Mouse (Mus musculus) MEL (cell line): ENCODE data around the gene Mau2. TPM values are rescaled to one million over a fixed set of nuclear protein-coding genes. Genes with fewer than 3 reads are reported as not detected.

Experiments
- DNase-seq: peaks from one replicate; pipeline ENCODE4 v3.0.0; 2011; ENCODE audit warnings: low read depth, low spot score
- H3K27ac ChIP-seq: 2 replicates; pipeline ENCODE4 v1.5.1; 2012; ENCODE audit warnings: low read depth, mild to moderate bottlenecking, control low read depth, low read length, moderate library complexity; ENCODE audit not compliant: control insufficient read depth
- H3K27me3 ChIP-seq, 2 experiments: fragments of 150-350 bp in 1 of 2; sonication (generic) in 1 of 2; 2 replicates each; pipeline ENCODE4 v1.6.1; 2012; ENCODE audit warnings: low read length in 2 of 2, mild to moderate bottlenecking in 2 of 2, improper control_type of control experiment in 1 of 2, moderate library complexity in 1 of 2; ENCODE audit not compliant: insufficient read depth in 2 of 2, control insufficient read depth in 1 of 2
- H3K36me3 ChIP-seq, 2 experiments: 2 replicates each; pipeline ENCODE4 v1.6.1; 2012 to 2014; ENCODE audit warnings: low read length in 2 of 2, improper control_type of control experiment in 1 of 2, inconsistent platforms in 1 of 2, mild to moderate bottlenecking in 1 of 2; ENCODE audit not compliant: insufficient read depth in 2 of 2, control insufficient read depth in 1 of 2
- H3K4me1 ChIP-seq, 2 experiments: fragments of 150-350 bp in 1 of 2; sonication (generic) in 1 of 2; 2 replicates each; pipeline ENCODE4 v1.6.1; 2012; ENCODE audit warnings: low read length in 2 of 2, improper control_type of control experiment in 1 of 2, mild to moderate bottlenecking in 1 of 2; ENCODE audit not compliant: insufficient read depth in 2 of 2, control insufficient read depth in 1 of 2
- H3K4me3 ChIP-seq, 2 experiments: fragments of 150-350 bp in 1 of 2; sonication (generic) in 1 of 2; 2 replicates each; pipeline ENCODE4 v1.5.1; 2012; ENCODE audit warnings: low read depth in 2 of 2, low read length in 2 of 2, mild to moderate bottlenecking in 2 of 2, moderate library complexity in 2 of 2, control low read depth in 1 of 2, improper control_type of control experiment in 1 of 2; ENCODE audit not compliant: control insufficient read depth in 1 of 2, insufficient read depth in 1 of 2
- H3K79me2 ChIP-seq: 2 replicates; pipeline ENCODE4 v1.6.1; 2012; ENCODE audit warnings: mild to moderate bottlenecking, low read length, moderate library complexity; ENCODE audit not compliant: control insufficient read depth, poor library complexity, insufficient read depth
- H3K9ac ChIP-seq: 2 replicates; pipeline ENCODE4 v1.6.1; 2012; ENCODE audit warnings: low read depth, mild to moderate bottlenecking, control low read depth, low read length, moderate library complexity; ENCODE audit not compliant: control insufficient read depth, poor library complexity, severe bottlenecking
- H3K9me3 ChIP-seq: fragments of 150-350 bp; sonication (generic); replicated peaks from 2 replicates; pipeline ENCODE4 v1.6.1; 2012; ENCODE audit warnings: mild to moderate bottlenecking, low read length, improper control_type of control experiment, moderate library complexity; ENCODE audit not compliant: insufficient read depth
- BHLHE40 ChIP-seq: IDR thresholded peaks from 2 replicates; pipeline ENCODE4 v1.6.1; 2012; ENCODE audit warnings: low read depth, mild to moderate bottlenecking, inconsistent platforms, low read length, improper control_type of control experiment, borderline replicate concordance
- CTCF ChIP-seq, 3 experiments: IDR thresholded peaks in 2 of 3; conservative IDR thresholded peaks in 1 of 3; 2 replicates each; pipeline ENCODE4 v1.5.1; 2011 to 2012; ENCODE audit warnings: low read length in 3 of 3, low read depth in 2 of 3, mild to moderate bottlenecking in 2 of 3, improper control_type of control experiment in 1 of 3, inconsistent platforms in 1 of 3, mixed read lengths in 1 of 3, moderate library complexity in 1 of 3; ENCODE audit not compliant: control insufficient read depth in 1 of 3, insufficient read depth in 1 of 3, poor library complexity in 1 of 3, severe bottlenecking in 1 of 3
- EP300 ChIP-seq, 2 experiments: IDR thresholded peaks; 2 replicates each; pipeline ENCODE4 v1.6.1; 2011; ENCODE audit warnings: improper control_type of control experiment in 2 of 2, low read length in 2 of 2, low read depth in 1 of 2, mild to moderate bottlenecking in 1 of 2
- ETS1 ChIP-seq: IDR thresholded peaks from 2 replicates; pipeline ENCODE4 v1.6.1; 2012; ENCODE audit warnings: low read depth, mild to moderate bottlenecking, inconsistent platforms, low read length, improper control_type of control experiment, moderate library complexity
- GATA1 ChIP-seq: IDR thresholded peaks from 2 replicates; pipeline ENCODE4 v1.6.1; 2011; ENCODE audit warnings: low read depth, low read length, improper control_type of control experiment
- MYC ChIP-seq: IDR thresholded peaks from 2 replicates; pipeline ENCODE4 v1.6.1; 2011; ENCODE audit warnings: low read depth, mild to moderate bottlenecking, low read length, improper control_type of control experiment, moderate library complexity
- POLR2AphosphoS2 ChIP-seq: IDR thresholded peaks from 2 replicates; pipeline ENCODE4 v1.6.1; 2011; ENCODE audit warnings: low read length, improper control_type of control experiment
- POLR2AphosphoS5 ChIP-seq: IDR thresholded peaks from 2 replicates; pipeline ENCODE4 v1.6.1; 2012; ENCODE audit warnings: low read depth, borderline replicate concordance, mild to moderate bottlenecking, inconsistent platforms, low read length, moderate library complexity, mixed read lengths
- RAD21 ChIP-seq: IDR thresholded peaks from 2 replicates; pipeline ENCODE4 v1.6.1; 2011; ENCODE audit warnings: mild to moderate bottlenecking, low read depth, low read length, improper control_type of control experiment
- SIN3A ChIP-seq: IDR thresholded peaks from 2 replicates; pipeline ENCODE4 v1.6.1; 2012; ENCODE audit warnings: low read length, improper control_type of control experiment, inconsistent platforms
- TAL1 ChIP-seq: IDR thresholded peaks from 2 replicates; pipeline ENCODE4 v1.6.1; 2012; ENCODE audit warnings: mild to moderate bottlenecking, inconsistent platforms, low read length, moderate library complexity, mixed read lengths
- TCF12 ChIP-seq: IDR thresholded peaks from 2 replicates; pipeline ENCODE4 v1.6.1; 2014; ENCODE audit warnings: low read depth, mild to moderate bottlenecking, inconsistent platforms, low read length, improper control_type of control experiment, moderate library complexity
- USF1 ChIP-seq: IDR thresholded peaks from 2 replicates; pipeline ENCODE4 v1.6.1; 2014; ENCODE audit warnings: low read depth, mild to moderate bottlenecking, inconsistent platforms, low read length, improper control_type of control experiment, moderate library complexity
- USF2 ChIP-seq, 2 experiments: IDR thresholded peaks; 2 replicates each; pipeline ENCODE4 v1.6.1; 2011 to 2012; ENCODE audit warnings: improper control_type of control experiment in 2 of 2, low read length in 2 of 2, borderline replicate concordance in 1 of 2, inconsistent platforms in 1 of 2, low read depth in 1 of 2, mild to moderate bottlenecking in 1 of 2; ENCODE audit not compliant: insufficient read depth in 1 of 2
- ZC3H11A ChIP-seq: IDR thresholded peaks from 2 replicates; pipeline ENCODE4 v1.6.1; 2012; ENCODE audit warnings: low read depth, mild to moderate bottlenecking, inconsistent platforms, low read length, improper control_type of control experiment
- ZMIZ1 ChIP-seq: IDR thresholded peaks from 2 replicates; pipeline ENCODE4 v1.6.1; 2012; ENCODE audit warnings: low read depth, mild to moderate bottlenecking, inconsistent platforms, low read length, improper control_type of control experiment, moderate library complexity
- polyA plus RNA-seq, 2 experiments: library from polyadenylated mRNA; stranded (reverse) in 1 of 2; unstranded in 1 of 2; fragments of >175 nt in 1 of 2; fragments of >200 nt in 1 of 2; gene quantifications; 2 replicates each; pipeline versions ENCODE4 v1.2.1 to v1.2.4; 2012; ENCODE audit warnings: low replicate concordance in 2 of 2, low read depth in 1 of 2; ENCODE audit not compliant: insufficient read length in 2 of 2, insufficient read depth in 1 of 2, missing spikeins in 1 of 2
- total RNA-seq: library from RNA; depleted of rRNA; stranded (reverse); fragments of 300-350 nt; gene quantifications from 2 replicates; pipeline ENCODE4 v1.2.3, GENCODE M21; 2012

The Mau2 gene
- total and polyA plus RNA-seq, 3 experiments, result 39.2 to 43.4 TPM; not detected in 1

GRCm38 (mm10) chr8:70073682-70074081 is 31.1 kb upstream of the Mau2 start:
- Histone ChIP-seq H3K9me3 (no peaks in the 10 kb centered on the region), H3K4me3 (no peak overlapping the region), H3K79me2 (no peaks in the 10 kb centered on the region), H3K9ac (no peak overlapping the region), H3K27me3 (no peaks in the 10 kb centered on the region), H3K27ac (peak overlapping the region; percentile 15; the same call in 1 of the 2 replicates), H3K4me1 (peaks cover 4 to 20% of the 10 kb centered on the region in 2 experiments), H3K36me3 (peaks cover 0 to 13% of the 10 kb centered on the region in 2 experiments; a peak in 3 of 4 replicates)
- DNase-seq, result peak; percentile 71
- TF ChIP-seq ZMIZ1, result no peak
- TF ChIP-seq RAD21, result no peak
- peak; percentile 78 for TF ChIP-seq TCF12
- TF ChIP-seq ETS1, result peak; percentile 78
- peak; percentile 60 to 81 for TF ChIP-seq EP300 (IDR thresholded peaks at IDR 0.05; ENCODE audit: low read depth in 1 of 2, low read length in 2 of 2)
- peak; percentile 65 for TF ChIP-seq SIN3A
- TF ChIP-seq CTCF (IDR thresholded peaks at IDR 0.05 in 2 of 3, conservative IDR thresholded peaks at IDR 0.05 in 1 of 3; ENCODE audit: control insufficient read depth in 1 of 3, insufficient read depth in 1 of 3, low read depth in 2 of 3, low read length in 3 of 3, poor library complexity in 1 of 3, severe bottlenecking in 1 of 3), result no peak
- TF ChIP-seq USF1, result no peak
- TF ChIP-seq TAL1, result peak; percentile 45; the same call in 1 of the 2 replicates
- peak; percentile 95 for TF ChIP-seq GATA1

- Histone ChIP-seq H3K9ac (no peak overlapping the region), H3K36me3 (peaks cover 0 to 13% of the 10 kb centered on the region in 2 experiments; a peak in 3 of 4 replicates), H3K27ac (peak overlapping the region; percentile 15; the same call in 1 of the 2 replicates), H3K79me2 (no peaks in the 10 kb centered on the region), H3K9me3 (no peaks in the 10 kb centered on the region), H3K4me3 (no peak overlapping the region), H3K27me3 (no peaks in the 10 kb centered on the region), H3K4me1 (peaks cover 4 to 20% of the 10 kb centered on the region in 2 experiments)
- peak; percentile 8 for DNase-seq
- TF ChIP-seq USF2 (IDR thresholded peaks at IDR 0.05; ENCODE audit: borderline replicate concordance in 1 of 2, insufficient read depth in 1 of 2, low read depth in 1 of 2, low read length in 2 of 2) (no peak), ETS1 (no peak), POLR2AphosphoS2 (no peak), TAL1 (no peak), GATA1 (no peak), ZC3H11A (no peak), MYC (no peak), POLR2AphosphoS5 (no peak), BHLHE40 (no peak)
Measured at GRCm38 (mm10) chr8:70073120-70073519, 30.6 kb upstream of the Mau2 start.
